Mouse (Mus musculus) lung, embryonic 16.5 days (tissue): Measurements from ENCODE around the gene Maco1. TPM values are rescaled to one million over a fixed set of nuclear protein-coding genes. Genes with fewer than 3 reads are reported as not detected.
A peak's percentile ranks its signal among the peaks of the same experiment; 100 is the strongest.
"Not testable (repeated sequence)": the region's sequence is repeated elsewhere in the genome, so short reads cannot be mapped to it uniquely, and the experiment has no call there.

Experiments
- ATAC-seq: fragments of 200-750 bp; cut with Nextera tagmentation; 2 replicates; pipeline ENCODE4 v1.8.0; 2017; ENCODE audit warnings: low read depth, mild to moderate bottlenecking, moderate library complexity
- H3K27ac ChIP-seq: fragments of 300-500 bp; sonication (generic); 2 replicates; pipeline ENCODE4 v1.5.1; 2014; ENCODE audit warnings: mild to moderate bottlenecking, control low read depth, low read length
- H3K27me3 ChIP-seq: fragments of 300-500 bp; sonication (generic); 2 replicates; pipeline ENCODE4 v1.6.1; 2014; ENCODE audit warnings: low read depth, low read length, mixed read lengths; ENCODE audit not compliant: control insufficient read depth, insufficient read depth
- H3K36me3 ChIP-seq: fragments of 300-500 bp; sonication (generic); 2 replicates; pipeline ENCODE4 v1.6.1; 2014; ENCODE audit warnings: low read length; ENCODE audit not compliant: control insufficient read depth, insufficient read depth
- H3K4me1 ChIP-seq: fragments of 300-500 bp; sonication (generic); replicated peaks from 2 replicates; pipeline ENCODE4 v1.6.1; 2014; ENCODE audit warnings: low read length, mixed read lengths; ENCODE audit not compliant: control insufficient read depth, insufficient read depth
- H3K4me2 ChIP-seq: fragments of 300-500 bp; sonication (generic); 2 replicates; pipeline ENCODE4 v1.6.1; 2014; ENCODE audit warnings: low read depth, low read length, control low read depth
- H3K4me3 ChIP-seq: fragments of 300-500 bp; sonication (generic); 2 replicates; pipeline ENCODE4 v1.5.1; 2014; ENCODE audit warnings: mild to moderate bottlenecking, low read length, control low read depth
- H3K9ac ChIP-seq: fragments of 300-500 bp; sonication (generic); 2 replicates; pipeline ENCODE4 v1.6.1; 2014; ENCODE audit warnings: low read length, control low read depth
- H3K9me3 ChIP-seq: fragments of 300-500 bp; sonication (generic); 2 replicates; pipeline ENCODE4 v1.6.1; 2016; ENCODE audit warnings: low read length; ENCODE audit not compliant: control insufficient read depth
- WGBS: fragments of 180-500 bp; shearing (Covaris S2); extraction: QIAGEN DNeasy Blood & Tissue Kit; methylation state at CpG from one replicate; pipeline ENCODE4 v1.1.7; 2014; 5-methylcytosine and 5-hydroxymethylcytosine counted together
- polyA plus RNA-seq: library from polyadenylated mRNA; unstranded; fragments of >200 nt; fragmentation: Nextera tagmentation; extraction: Ambion mirVana; gene quantifications from 2 replicates; pipeline ENCODE4 v1.2.1, GENCODE M21; 2015

The Maco1 gene
- polyA plus RNA-seq, 1 experiment from 2014 or later, result 36.3 TPM

DNA sequence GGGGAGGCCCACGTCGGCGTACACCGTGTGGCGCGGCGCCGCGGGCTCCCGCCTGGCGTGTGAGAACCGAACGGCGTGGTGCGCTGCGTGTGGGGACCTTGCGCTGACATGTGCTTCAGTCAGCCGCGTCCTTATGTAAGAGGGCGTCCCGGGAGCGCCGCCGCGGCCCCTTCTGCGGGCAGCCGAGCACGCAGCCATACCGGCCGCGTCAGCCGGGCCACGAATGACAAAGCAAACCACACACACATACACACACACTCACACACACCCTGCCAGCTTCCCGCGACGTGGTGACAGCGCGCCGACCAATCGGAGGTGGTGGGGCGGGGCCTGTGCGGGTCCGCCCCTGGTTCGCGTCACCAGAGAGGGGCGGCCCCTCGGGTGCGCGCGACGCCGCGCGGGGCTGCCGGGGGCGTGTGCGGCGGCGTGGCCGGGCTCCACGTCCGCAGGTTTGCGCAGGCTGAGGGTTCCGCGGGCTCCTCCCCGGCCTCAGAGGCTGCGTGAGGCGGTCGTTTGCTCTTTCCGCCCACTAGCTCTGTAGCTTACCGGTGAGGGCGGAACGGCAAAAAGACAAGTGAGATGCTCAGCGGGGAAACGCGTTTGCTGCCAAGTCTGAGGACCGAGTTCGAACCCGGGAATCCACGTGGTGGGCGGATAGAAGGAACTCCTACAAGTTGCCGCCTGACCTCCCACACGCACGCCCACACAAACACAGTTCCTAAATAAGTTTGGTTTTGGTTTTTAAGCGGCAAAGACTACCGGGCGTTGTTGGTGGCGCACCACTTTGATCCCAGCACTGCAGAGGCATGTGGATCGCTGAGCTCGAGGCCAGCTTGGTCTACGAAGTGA lies 716 bp upstream of the Maco1 start:
- Histone ChIP-seq H3K36me3 (no peaks in the 10 kb centered on the region), H3K4me2 (peak overlapping the region; percentile 86)
- ATAC-seq, result peak; percentile 93

DNA sequence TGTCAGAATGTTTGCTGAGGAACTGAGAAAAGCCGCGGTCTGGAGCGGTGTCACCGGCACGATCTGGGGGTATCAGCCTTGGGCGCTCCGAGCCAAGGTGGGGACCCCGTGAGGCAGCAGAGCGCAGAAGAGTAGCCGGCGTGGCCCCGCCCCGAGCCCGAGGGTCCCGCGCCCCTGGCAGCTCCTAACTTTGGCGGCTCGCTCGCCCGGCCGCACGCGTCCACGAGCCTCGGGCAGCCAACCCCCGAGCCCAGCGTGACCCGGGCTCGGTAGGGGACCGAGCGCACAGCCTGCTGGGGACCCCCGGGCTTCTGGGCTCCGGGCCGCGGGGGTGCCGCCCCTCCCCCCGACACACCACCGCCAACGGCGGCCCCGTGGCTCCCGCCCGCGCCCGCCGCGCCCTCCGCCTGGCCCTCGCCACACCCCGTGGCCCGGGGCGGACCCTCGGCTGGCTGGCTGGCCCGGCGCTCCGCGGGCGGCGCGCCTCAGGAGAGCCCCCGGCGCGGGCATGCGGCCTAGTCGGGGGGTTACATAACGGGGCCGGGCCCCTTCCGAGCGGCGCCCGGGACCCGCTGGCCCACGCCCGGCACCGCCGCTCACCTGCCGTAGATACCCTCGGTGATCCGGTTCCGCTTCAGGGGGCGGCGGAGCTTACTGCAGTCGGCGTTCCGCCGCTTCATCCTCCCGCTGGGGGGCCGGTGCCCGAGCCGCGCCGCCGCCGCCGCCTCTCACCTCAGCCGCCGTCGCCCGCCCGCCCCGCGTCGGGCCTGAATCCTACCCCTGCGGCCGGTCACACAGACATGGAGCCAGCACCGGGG lies 498 bp downstream of the Maco1 start:
- under 1% methylated on average over 59 of the region's 106 CpGs for WGBS
- peak; percentile 37 for ATAC-seq
- H3K27ac ChIP-seq, result peak overlapping the region; percentile 82

More for the DNA sequence above, 716 bp upstream of the Maco1 start:
- H3K4me1 ChIP-seq, result peaks cover 37% of the 10 kb centered on the region
- H3K4me3 ChIP-seq, result peak overlapping the region; percentile 97
- H3K27me3 ChIP-seq, result no peaks in the 10 kb centered on the region
- H3K27ac ChIP-seq, result peak overlapping the region; percentile 72
- peak overlapping the region; percentile 55 for H3K9ac ChIP-seq
- 1% methylated on average over 79 of the region's 91 CpGs for WGBS
- no peaks in the 10 kb centered on the region for H3K9me3 ChIP-seq

GRCm38 (mm10) chr4:134851876-134852275 lies 1.3 kb downstream of the Maco1 start:
- H3K27ac ChIP-seq, result no peak overlapping the region
- H3K36me3 ChIP-seq, result no peaks in the 10 kb centered on the region
- peak overlapping the region; percentile 91 for H3K4me2 ChIP-seq
- ATAC-seq, result no peak
- peaks cover 48% of the 10 kb centered on the region for H3K4me1 ChIP-seq
- peak overlapping the region; percentile 94 for H3K9ac ChIP-seq
- H3K9me3 ChIP-seq, result no peaks in the 10 kb centered on the region
- peak overlapping the region; percentile 97 for H3K4me3 ChIP-seq
- no peaks in the 10 kb centered on the region for H3K27me3 ChIP-seq
- WGBS, result 13% methylated on average over 14 of the region's 14 CpGs

More for the DNA sequence above, 498 bp downstream of the Maco1 start:
- peak overlapping the region; percentile 91 for H3K4me2 ChIP-seq
- peak overlapping the region; percentile 94 for H3K9ac ChIP-seq
- peaks cover 44% of the 10 kb centered on the region for H3K4me1 ChIP-seq
- H3K4me3 ChIP-seq, result peak overlapping the region; percentile 97
- H3K27me3 ChIP-seq, result no peaks in the 10 kb centered on the region
- H3K9me3 ChIP-seq, result no peaks in the 10 kb centered on the region
- no peaks in the 10 kb centered on the region for H3K36me3 ChIP-seq

DNA sequence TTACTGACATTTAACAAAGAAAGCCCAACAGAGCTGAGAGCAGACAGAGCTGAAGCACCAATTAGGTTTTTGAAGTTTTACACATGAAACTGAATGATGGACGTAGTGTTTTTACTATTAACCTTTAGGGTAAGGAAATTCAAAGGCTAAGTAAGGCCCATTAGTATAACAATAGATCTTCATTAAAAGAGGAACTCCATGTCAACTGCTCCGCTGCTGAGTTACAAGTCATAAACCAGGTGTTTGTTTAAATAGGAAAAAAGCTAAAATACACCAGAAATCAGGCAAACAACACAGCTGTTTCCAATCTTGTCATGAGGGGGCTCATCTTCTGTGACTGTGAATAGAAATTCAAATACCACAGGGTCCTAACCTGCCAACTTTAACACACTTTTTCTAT lies 1.9 kb downstream of the Maco1 start:
- Histone ChIP-seq H3K4me2 (peak overlapping the region; percentile 91; the same call in 1 of the 2 replicates), H3K9me3 (no peaks in the 10 kb centered on the region), H3K4me1 (peaks cover 52% of the 10 kb centered on the region), H3K27me3 (no peaks in the 10 kb centered on the region), H3K36me3 (no peaks in the 10 kb centered on the region), H3K27ac (no peak overlapping the region), H3K9ac (no peak overlapping the region), H3K4me3 (no peak overlapping the region)
- ATAC-seq, result no peak
- WGBS, result 74% methylated on average over 2 of the region's 2 CpGs

DNA sequence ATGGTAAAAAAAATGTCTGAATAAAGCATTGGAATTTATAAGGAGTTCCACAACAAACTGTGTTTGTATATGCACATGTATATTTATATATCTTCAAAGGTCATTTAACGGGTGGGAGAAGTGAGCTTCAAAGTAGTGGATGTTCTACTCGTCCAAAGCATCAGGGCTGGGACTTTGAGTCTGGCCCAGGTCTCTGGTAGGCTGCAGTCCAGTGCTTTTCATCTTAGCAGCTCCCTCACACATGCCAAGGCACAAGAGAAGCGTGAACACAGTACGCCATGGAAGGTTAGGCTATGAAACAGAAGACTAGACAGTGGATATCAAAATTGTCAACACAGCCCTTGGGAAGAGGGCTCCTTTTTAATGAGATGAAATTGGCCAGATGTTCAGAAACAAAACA lies 2.6 kb downstream of the Maco1 start:
- H3K4me3 ChIP-seq, result no peak overlapping the region
- no peaks in the 10 kb centered on the region for H3K36me3 ChIP-seq
- no peak overlapping the region for H3K9ac ChIP-seq
- H3K4me2 ChIP-seq, result no peak overlapping the region
- H3K4me1 ChIP-seq, result peaks cover 50% of the 10 kb centered on the region
- WGBS, result 65% methylated on average over 4 of the region's 4 CpGs
- no peaks in the 10 kb centered on the region for H3K27me3 ChIP-seq
- ATAC-seq, result no peak
- H3K27ac ChIP-seq, result no peak overlapping the region
- H3K9me3 ChIP-seq, result no peaks in the 10 kb centered on the region

GRCm38 (mm10) chr4:134847587-134847986 lies 5.6 kb downstream of the Maco1 start:
- H3K9me3 ChIP-seq, result no peaks in the 10 kb centered on the region
- no peak overlapping the region for H3K9ac ChIP-seq
- no peaks in the 10 kb centered on the region for H3K27me3 ChIP-seq
- no peak for ATAC-seq
- H3K36me3 ChIP-seq, result no peaks in the 10 kb centered on the region
- 51% methylated on average over 4 of the region's 4 CpGs for WGBS
- no peak overlapping the region for H3K4me2 ChIP-seq
- H3K4me3 ChIP-seq, result no peak overlapping the region
- peaks cover 43% of the 10 kb centered on the region for H3K4me1 ChIP-seq
- peak overlapping the region; percentile 23; the same call in 1 of the 2 replicates for H3K27ac ChIP-seq

GRCm38 (mm10) chr4:134843566-134843965 lies 9.6 kb downstream of the Maco1 start:
- Histone ChIP-seq H3K9me3 (no peaks in the 10 kb centered on the region), H3K9ac (no peak overlapping the region), H3K4me3 (no peak overlapping the region), H3K4me2 (no peak overlapping the region), H3K27me3 (no peaks in the 10 kb centered on the region), H3K36me3 (no peaks in the 10 kb centered on the region), H3K4me1 (peaks cover 27% of the 10 kb centered on the region), H3K27ac (no peak overlapping the region)
- no peak for ATAC-seq
- WGBS, result 83% methylated on average over 4 of the region's 4 CpGs

DNA sequence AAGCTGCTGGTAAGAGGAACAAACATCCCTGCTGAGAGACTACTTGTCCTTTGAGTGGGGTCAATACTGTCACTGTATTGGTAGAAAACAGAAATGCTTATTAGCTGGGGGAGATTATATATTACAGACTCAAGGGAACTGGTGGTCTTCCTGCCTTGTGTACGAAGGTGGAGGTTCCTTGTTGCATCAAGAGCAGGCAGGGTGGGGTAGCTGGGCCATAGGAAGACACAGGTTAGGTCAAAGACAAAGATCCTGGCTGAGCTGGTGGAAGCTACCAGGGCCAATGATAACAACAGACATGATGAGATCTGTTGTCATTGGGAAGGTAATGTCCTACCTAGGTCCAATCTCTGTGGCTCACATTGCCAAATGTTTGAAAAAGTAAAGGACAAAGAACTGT lies 12.9 kb downstream of the Maco1 start:
- H3K4me3 ChIP-seq, result no peak overlapping the region
- WGBS, result 85% methylated on average over 1 of the region's 1 CpGs

GRCm38 (mm10) chr4:134838706-134839105 lies 14.4 kb downstream of the Maco1 start:
- H3K4me2 ChIP-seq, H3K27ac ChIP-seq, H3K4me3 ChIP-seq, H3K27me3 ChIP-seq, H3K9ac ChIP-seq, ATAC-seq, H3K36me3 ChIP-seq, H3K9me3 ChIP-seq, H3K4me1 ChIP-seq: not testable (repeated sequence)
- WGBS, result 79% methylated on average over 3 of the region's 3 CpGs

More for the DNA sequence above, 12.9 kb downstream of the Maco1 start:
- Histone ChIP-seq H3K4me1 (peaks cover 6% of the 10 kb centered on the region), H3K9me3 (no peaks in the 10 kb centered on the region), H3K9ac (no peak overlapping the region), H3K4me2 (no peak overlapping the region), H3K36me3 (0 out of 2 replicates have a peak, but pooled peaks cover 2% of the 10 kb centered on the region), H3K27ac (no peak overlapping the region), H3K27me3 (no peaks in the 10 kb centered on the region)
- ATAC-seq, result no peak
